Mouse (Mus musculus) G1E (cell line): ENCODE results near the gene Foxn3.

ENCODE experiments used
- CTCF ChIP-seq: IDR thresholded peaks from 2 replicates; pipeline ENCODE4 v1.5.1; 2012; ENCODE audit warnings: low read depth, low read length, inconsistent platforms, mixed read lengths
- GATA2 ChIP-seq: IDR thresholded peaks from 2 replicates; pipeline ENCODE4 v1.6.1; 2012; ENCODE audit warnings: low read depth, low read length, inconsistent platforms, borderline replicate concordance
- POLR2AphosphoS5 ChIP-seq: IDR thresholded peaks from 2 replicates; pipeline ENCODE4 v1.6.1; 2012; ENCODE audit warnings: low read depth, low read length, inconsistent platforms; ENCODE audit not compliant: insufficient replicate concordance

DNA sequence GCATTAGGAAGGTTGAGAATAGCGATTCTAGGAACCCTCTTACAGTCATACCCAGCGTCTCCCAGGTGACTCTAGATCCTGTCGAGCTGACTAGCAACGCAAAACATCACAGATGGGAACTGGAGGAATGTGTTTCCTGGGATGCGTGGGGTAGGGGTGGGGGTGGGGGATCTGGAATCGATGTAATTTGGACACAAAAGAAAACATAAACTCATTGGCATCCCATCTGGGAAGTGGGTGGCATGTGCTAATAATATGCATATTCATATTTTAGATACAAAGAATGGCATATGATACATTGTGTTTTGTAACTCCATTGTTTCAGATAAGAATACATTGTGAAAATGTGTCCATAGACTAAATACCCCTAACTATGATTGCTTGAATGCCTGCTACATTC lies 393.5 kb downstream of the Foxn3 start:
- TF ChIP-seq CTCF, result no peak
- TF ChIP-seq POLR2AphosphoS5, result no peak
- TF ChIP-seq GATA2, result no peak
